Mouse (Mus musculus): ENCODE results near the gene Ptges2. TPM values are rescaled to one million over a fixed set of nuclear protein-coding genes. Genes with fewer than 3 reads are reported as not detected.

Gene Ptges2
- polyA plus RNA-seq, 1 experiment from 2014 or later: 31.6 TPM

DNA sequence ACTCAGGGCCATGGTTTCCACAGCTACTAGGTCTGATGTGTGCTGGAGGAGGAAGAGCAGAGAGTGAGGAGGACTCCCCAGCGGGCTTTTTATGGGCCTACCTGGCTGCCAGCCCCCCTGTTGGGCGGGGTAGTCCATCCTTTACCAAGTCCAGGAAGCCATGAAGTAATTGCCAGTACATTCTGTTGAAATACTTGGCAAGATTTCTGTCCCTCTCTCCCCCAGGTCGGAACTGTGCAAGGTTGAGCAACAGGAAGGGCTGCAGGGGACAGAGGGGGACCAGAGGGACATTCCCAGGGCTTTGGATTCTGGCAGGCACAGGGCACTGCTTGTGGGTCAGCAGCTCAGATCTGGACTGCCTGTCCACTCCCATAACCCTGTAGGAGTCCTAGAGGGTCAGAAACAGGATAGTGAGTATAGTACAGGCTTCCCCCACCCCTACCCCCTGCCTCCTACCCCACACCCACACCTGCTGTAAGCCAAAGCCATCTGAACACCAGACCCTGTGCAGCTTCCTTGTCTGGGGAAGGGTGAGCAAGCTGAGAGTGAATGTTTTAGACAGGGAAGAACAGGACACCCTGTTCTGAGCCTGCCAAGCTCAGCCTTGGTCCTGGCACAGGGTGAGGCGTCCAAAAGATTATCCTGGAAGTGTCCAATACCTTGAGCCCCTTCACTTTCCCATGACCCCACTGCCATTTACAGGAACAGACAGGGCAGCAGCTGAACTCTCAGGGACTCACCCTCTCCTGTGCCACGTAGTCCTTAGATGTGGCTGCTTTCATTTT lies 7.8 kb upstream of the Ptges2 start, which contains the start of gene Lcn2:
Lcn2 (minus strand) TSS at position 547 of the 785 bp plus-strand sequence.
- WGBS: 56% methylated on average over 5 of the region's 5 CpGs
- no peak for ATAC-seq (ENCODE audit: low FRiP score, low TSS enrichment)
- TF ChIP-seq CTCF (IDR thresholded peaks at IDR 0.05; ENCODE audit: low read depth) (no peak), EP300 (optimal IDR thresholded peaks at IDR 0.05) (no peak)

DNA sequence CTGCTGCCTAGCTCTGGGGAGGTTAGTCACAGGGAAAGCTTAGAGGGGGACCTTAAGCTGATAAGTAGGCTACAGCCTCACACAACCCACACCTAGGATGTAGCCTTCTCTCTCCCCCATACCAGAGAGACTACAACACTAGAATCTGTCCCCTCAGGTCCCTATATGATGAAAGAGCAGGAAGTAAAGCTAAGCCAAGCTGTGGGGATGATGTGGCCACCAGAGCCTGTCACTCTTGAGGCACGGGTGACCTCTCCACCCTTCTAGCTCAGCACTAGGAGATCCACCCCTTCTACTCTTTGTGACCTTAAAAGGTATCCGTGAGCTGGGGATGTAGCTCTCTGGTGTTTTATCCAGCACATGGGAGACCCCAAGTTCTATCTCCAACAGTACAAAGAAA lies 6.5 kb upstream of the Ptges2 start:
- Histone ChIP-seq H3K36me3 (ENCODE audit: control insufficient read depth, insufficient read depth, low read length) (no peaks in the 10 kb centered on the region), H3K4me3 (ENCODE audit: low read depth, low read length) (no peak overlapping the region), H3K9me3 (ENCODE audit: control insufficient read depth, low read length) (no peaks in the 10 kb centered on the region), H3K4me1 (replicated peaks; ENCODE audit: control insufficient read depth, insufficient read depth) (no peaks in the 10 kb centered on the region), H3K4me2 (replicated peaks; ENCODE audit: low read depth) (no peak overlapping the region), H3K27me3 (ENCODE audit: control insufficient read depth, insufficient read depth, low read length) (no peaks in the 10 kb centered on the region), H3K27ac (replicated peaks) (no peak overlapping the region), H3K9ac (ENCODE audit: low read length) (no peak overlapping the region)
- WGBS: 60% methylated on average over 2 of the region's 2 CpGs
- TF ChIP-seq CTCF (IDR thresholded peaks at IDR 0.05; ENCODE audit: low read depth): no peak
- TF ChIP-seq EP300 (optimal IDR thresholded peaks at IDR 0.05): no peak
- no peak for ATAC-seq (ENCODE audit: low FRiP score, low TSS enrichment)
- DNase-seq (ENCODE audit: low spot score): no peak

More for the DNA sequence above, 7.8 kb upstream of the Ptges2 start, which contains the start of gene Lcn2:
- H3K36me3 ChIP-seq (ENCODE audit: control insufficient read depth, insufficient read depth, low read length): no peaks in the 10 kb centered on the region
- H3K27me3 ChIP-seq (ENCODE audit: control insufficient read depth, insufficient read depth, low read length): no peaks in the 10 kb centered on the region
- no peaks in the 10 kb centered on the region for H3K9me3 ChIP-seq (ENCODE audit: control insufficient read depth, low read length)
- DNase-seq (ENCODE audit: low spot score): no peak
- H3K9ac ChIP-seq (ENCODE audit: low read length): 0 out of 2 replicates have a peak within 1 kb of the TSS, but pooled peaks have one; percentile 18
- no peak within 1 kb of the TSS for H3K4me3 ChIP-seq (ENCODE audit: low read depth, low read length)
- H3K27ac ChIP-seq (replicated peaks): no peak within 1 kb of the TSS
- H3K4me2 ChIP-seq (replicated peaks; ENCODE audit: low read depth): no peak within 1 kb of the TSS
- no peaks in the 10 kb centered on the region for H3K4me1 ChIP-seq (replicated peaks; ENCODE audit: control insufficient read depth, insufficient read depth)

DNA sequence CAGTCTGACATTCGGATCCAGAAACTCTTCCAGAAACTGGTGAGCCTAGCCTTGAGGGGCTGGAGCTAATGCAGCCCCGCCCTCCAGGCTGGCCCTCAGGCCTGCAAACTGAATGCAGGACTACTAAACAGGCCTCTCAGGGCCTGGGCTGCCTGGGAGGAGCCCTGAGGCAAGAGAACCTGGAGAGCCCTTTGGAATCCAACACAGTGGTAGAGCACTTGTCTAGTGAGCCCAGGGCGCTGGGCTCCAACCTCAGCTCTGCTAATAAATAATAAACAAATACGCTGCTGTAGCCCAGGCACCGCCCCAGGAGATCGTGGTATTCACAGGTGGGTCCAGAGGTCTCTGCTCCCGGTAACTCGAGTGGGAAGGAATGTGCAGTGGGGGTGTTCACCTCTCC lies 4.8 kb upstream of the Ptges2 start:
- no peak overlapping the region for H3K4me3 ChIP-seq (ENCODE audit: low read depth, low read length)
- WGBS: 67% methylated on average over 8 of the region's 8 CpGs
- H3K36me3 ChIP-seq (ENCODE audit: control insufficient read depth, insufficient read depth, low read length): no peaks in the 10 kb centered on the region
- TF ChIP-seq CTCF (IDR thresholded peaks at IDR 0.05; ENCODE audit: low read depth) (no peak), EP300 (optimal IDR thresholded peaks at IDR 0.05) (no peak)
- H3K9ac ChIP-seq (ENCODE audit: low read length): no peak overlapping the region
- ATAC-seq (ENCODE audit: low FRiP score, low TSS enrichment): no peak
- H3K27ac ChIP-seq (replicated peaks): no peak overlapping the region
- H3K4me1 ChIP-seq (replicated peaks; ENCODE audit: control insufficient read depth, insufficient read depth): no peaks in the 10 kb centered on the region
- no peaks in the 10 kb centered on the region for H3K9me3 ChIP-seq (ENCODE audit: control insufficient read depth, low read length)
- no peak overlapping the region for H3K4me2 ChIP-seq (replicated peaks; ENCODE audit: low read depth)
- DNase-seq (ENCODE audit: low spot score): no peak
- no peaks in the 10 kb centered on the region for H3K27me3 ChIP-seq (ENCODE audit: control insufficient read depth, insufficient read depth, low read length)

DNA sequence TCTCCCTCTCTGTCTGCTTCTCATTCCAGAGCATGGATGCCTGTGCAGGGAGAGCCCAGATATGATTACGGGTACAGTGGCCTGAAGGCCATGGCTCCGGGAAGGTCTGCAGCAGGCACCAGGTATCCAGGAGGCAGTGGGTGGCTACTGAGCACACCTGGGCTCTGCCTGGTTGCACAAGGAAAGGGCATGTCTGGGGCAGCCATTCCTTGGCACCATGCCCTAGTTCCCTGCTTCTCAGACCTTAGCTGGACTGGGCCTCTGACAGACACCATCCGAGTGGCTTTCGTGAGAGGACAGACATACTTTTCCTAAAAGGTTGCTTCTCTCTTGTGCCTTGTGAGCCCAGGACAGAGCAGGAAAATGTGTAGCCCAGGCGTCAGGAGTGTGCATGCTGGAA lies 3.6 kb upstream of the Ptges2 start:
- Histone ChIP-seq H3K9me3 (ENCODE audit: control insufficient read depth, low read length) (no peaks in the 10 kb centered on the region), H3K4me3 (ENCODE audit: low read depth, low read length) (no peak overlapping the region), H3K9ac (ENCODE audit: low read length) (no peak overlapping the region), H3K4me2 (replicated peaks; ENCODE audit: low read depth) (no peak overlapping the region), H3K4me1 (replicated peaks; ENCODE audit: control insufficient read depth, insufficient read depth) (peaks cover 2% of the 10 kb centered on the region; the same call in 1 of the 2 replicates), H3K36me3 (ENCODE audit: control insufficient read depth, insufficient read depth, low read length) (no peaks in the 10 kb centered on the region), H3K27me3 (ENCODE audit: control insufficient read depth, insufficient read depth, low read length) (no peaks in the 10 kb centered on the region), H3K27ac (replicated peaks) (no peak overlapping the region)
- DNase-seq (ENCODE audit: low spot score): peak; percentile 63
- TF ChIP-seq CTCF (IDR thresholded peaks at IDR 0.05; ENCODE audit: low read depth) (no peak), EP300 (optimal IDR thresholded peaks at IDR 0.05) (no peak)
- no peak for ATAC-seq (ENCODE audit: low FRiP score, low TSS enrichment)
- WGBS: 56% methylated on average over 5 of the region's 5 CpGs

DNA sequence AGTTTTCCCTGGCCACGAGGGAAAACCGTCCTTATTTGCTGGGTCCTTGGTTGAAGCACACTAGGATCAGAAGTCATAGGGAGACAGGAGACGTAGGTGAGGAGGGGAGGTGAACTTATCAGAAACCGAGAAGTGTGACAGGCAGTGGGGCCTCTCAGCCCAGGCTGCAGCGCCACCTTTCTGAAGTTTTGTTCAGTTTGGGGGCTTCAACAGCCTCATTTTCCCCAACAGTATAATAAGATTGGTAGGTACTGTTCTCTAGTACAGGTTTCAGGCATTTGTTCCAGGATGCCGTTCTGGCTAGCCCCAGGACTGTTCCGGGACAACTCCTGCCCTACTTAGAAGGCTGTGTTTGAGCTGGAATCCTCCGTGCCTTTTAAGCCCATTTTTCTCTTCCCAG lies 723 bp upstream of the Ptges2 start:
- no peaks in the 10 kb centered on the region for H3K36me3 ChIP-seq (ENCODE audit: control insufficient read depth, insufficient read depth, low read length)
- peak overlapping the region; percentile 97 for H3K27ac ChIP-seq (replicated peaks)
- 4% methylated on average over 8 of the region's 8 CpGs for WGBS
- H3K27me3 ChIP-seq (ENCODE audit: control insufficient read depth, insufficient read depth, low read length): no peaks in the 10 kb centered on the region
- H3K9me3 ChIP-seq (ENCODE audit: control insufficient read depth, low read length): no peaks in the 10 kb centered on the region
- peak overlapping the region; percentile 76 for H3K4me3 ChIP-seq (ENCODE audit: low read depth, low read length)
- H3K4me1 ChIP-seq (replicated peaks; ENCODE audit: control insufficient read depth, insufficient read depth): peaks cover 2% of the 10 kb centered on the region; the same call in 1 of the 2 replicates
- ATAC-seq (ENCODE audit: low FRiP score, low TSS enrichment) (no peak), DNase-seq (ENCODE audit: low spot score) (peak; percentile 41)
- peak overlapping the region; percentile 71 for H3K9ac ChIP-seq (ENCODE audit: low read length)
- H3K4me2 ChIP-seq (replicated peaks; ENCODE audit: low read depth): peak overlapping the region; percentile 89
- TF ChIP-seq EP300 (optimal IDR thresholded peaks at IDR 0.05): no peak
- peak; percentile 72 for TF ChIP-seq CTCF (IDR thresholded peaks at IDR 0.05; ENCODE audit: low read depth)
